Mouse (Mus musculus): Measurements from ENCODE around the gene Olfr279.

DNA sequence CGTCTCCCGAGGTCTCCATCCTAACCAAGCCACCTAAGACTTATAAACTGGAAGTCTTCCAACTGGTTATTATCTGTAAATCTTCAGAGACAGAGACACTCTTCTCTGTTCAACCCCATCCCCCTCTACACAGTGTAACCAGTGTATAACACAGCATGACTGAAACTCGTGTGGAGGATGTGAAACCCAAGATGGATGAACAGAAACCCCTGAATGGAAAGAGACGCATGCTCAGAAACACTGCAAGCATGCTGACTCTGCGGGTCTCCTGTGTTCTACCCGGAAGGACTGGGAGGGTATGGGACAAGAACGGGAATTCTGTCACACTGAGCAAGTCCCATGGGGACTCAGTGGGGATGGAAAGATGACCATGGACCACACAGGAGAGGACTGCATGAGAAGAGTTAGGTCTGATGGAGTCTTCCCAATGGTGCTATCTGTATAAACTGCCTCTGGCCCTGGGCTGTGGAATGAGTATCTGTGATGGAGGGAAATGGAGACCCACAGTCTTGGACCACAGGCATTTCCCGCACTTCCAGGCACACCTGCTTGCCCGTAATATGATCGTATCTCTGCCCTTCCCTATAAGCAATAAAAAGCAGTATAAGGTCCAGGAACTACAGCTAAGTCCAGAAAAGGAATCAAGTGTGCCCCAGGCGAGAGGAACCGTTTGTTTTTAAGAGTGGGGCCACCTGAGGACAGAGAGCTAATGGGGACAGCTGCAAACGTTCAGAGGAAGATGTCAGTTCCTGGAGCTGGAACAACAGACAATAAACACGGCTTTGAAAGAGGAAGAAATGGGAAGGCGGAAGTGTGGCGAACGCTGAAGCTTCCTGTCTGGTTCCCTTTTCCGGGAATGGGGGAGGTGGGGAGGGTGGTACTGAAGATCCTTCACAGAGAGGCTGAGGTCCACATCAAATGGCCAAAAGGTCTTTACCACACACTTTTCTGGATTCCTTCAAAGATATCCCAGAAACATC, 8.0 kb upstream of the Olfr279 start:
- TF ChIP-seq CTCF (IDR thresholded peaks at IDR 0.05; ENCODE audit: extremely low read depth, insufficient read depth, low read length) (no peak), POLR2A (IDR thresholded peaks at IDR 0.05; ENCODE audit: extremely low read depth, insufficient read depth, low read length) (no peak)

Measured in cortical plate, adult 2 months (tissue).